Mouse (Mus musculus) kidney, embryonic 15.5 days (tissue): Measurements from ENCODE around the gene Spg20. TPM values are rescaled to one million over a fixed set of nuclear protein-coding genes. Genes with fewer than 3 reads are reported as not detected.

Source experiments
- ATAC-seq: fragments of 200-750 bp; cut with Nextera tagmentation; replicated peaks from 2 replicates; pipeline ENCODE4 v1.8.0; 2017; ENCODE audit warnings: moderate TSS enrichment; ENCODE audit not compliant: low FRiP score
- H3K27ac ChIP-seq: fragments of 300-500 bp; sonication (generic); 2 replicates; pipeline ENCODE4 v1.5.1; 2015; ENCODE audit warnings: mild to moderate bottlenecking, inconsistent platforms
- H3K27me3 ChIP-seq: fragments of 300-500 bp; sonication (generic); 2 replicates; pipeline ENCODE4 v1.6.1; 2015; ENCODE audit warnings: inconsistent platforms
- H3K36me3 ChIP-seq: fragments of 300-500 bp; sonication (generic); 2 replicates; pipeline ENCODE4 v1.6.1; 2015; ENCODE audit warnings: inconsistent platforms
- H3K4me1 ChIP-seq: fragments of 300-500 bp; sonication (generic); 2 replicates; pipeline ENCODE4 v1.6.1; 2015; ENCODE audit warnings: inconsistent platforms
- H3K4me2 ChIP-seq: fragments of 300-500 bp; sonication (generic); 2 replicates; pipeline ENCODE4 v1.6.1; 2015; ENCODE audit warnings: moderate library complexity, mild to moderate bottlenecking, inconsistent platforms
- H3K4me3 ChIP-seq: fragments of 300-500 bp; sonication (generic); replicated peaks from 2 replicates; pipeline ENCODE4 v1.5.1; 2015; ENCODE audit warnings: mild to moderate bottlenecking, inconsistent platforms
- H3K9ac ChIP-seq: fragments of 300-500 bp; sonication (generic); 2 replicates; pipeline ENCODE4 v1.6.1; 2015; ENCODE audit warnings: mild to moderate bottlenecking, inconsistent platforms
- H3K9me3 ChIP-seq: fragments of 300-500 bp; sonication (generic); replicated peaks from 2 replicates; pipeline ENCODE4 v1.6.1; 2016; ENCODE audit warnings: inconsistent platforms
- WGBS: fragments of 180-500 bp; shearing (Covaris S2); methylation state at CpG from one replicate; pipeline ENCODE4 v1.1.7; 2015; ENCODE audit warnings: mixed read lengths; 5-methylcytosine and 5-hydroxymethylcytosine counted together
- polyA plus RNA-seq: library from polyadenylated mRNA; unstranded; fragments of >200 nt; fragmentation: Nextera tagmentation; extraction: Ambion mirVana; gene quantifications from 2 replicates; pipeline ENCODE4 v1.2.1, GENCODE M21; 2015

The Spg20 gene
- 47.8 and 48.4 TPM in 2 replicates for polyA plus RNA-seq

DNA sequence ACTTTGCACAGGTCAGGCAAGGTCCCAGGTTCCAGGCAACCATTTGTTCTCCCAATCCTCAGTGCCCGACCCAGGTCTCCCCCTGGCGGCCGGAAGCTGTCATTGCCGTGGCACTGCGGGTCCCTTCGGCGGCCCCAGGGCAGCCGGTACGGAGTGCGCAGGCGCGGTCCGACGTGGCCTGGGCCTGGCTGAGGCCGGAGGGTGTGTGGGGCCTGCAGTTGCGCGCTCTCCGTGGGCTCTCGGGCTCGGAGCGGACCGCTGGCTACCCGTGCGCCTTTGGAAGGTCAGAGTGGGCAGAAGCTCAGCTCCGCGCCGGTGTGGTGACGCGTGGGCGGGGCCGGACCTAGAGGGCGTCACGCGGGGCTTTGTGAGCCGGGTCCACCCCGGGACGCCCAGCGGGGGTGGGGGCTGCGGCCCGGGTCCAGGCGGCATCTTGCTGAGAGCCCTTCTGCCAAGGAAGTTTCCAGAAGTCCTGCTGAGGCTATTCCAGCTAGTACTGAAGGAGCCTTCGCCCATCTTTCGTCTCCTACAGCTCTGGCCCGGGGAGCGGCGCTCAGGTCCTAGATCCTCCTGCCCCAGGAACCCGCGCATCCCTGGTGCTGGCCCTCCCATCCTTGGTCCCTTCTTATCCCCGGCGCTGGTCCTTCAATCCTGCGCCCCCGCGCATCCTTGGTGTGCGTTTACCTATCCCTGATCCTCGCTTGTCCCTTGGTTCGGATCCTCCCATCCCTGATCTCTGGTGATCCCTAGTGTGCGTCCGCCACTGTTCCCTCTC is at the start of gene Spg20:
Gene Spg20, plus strand, starts transcription at position 174 of the 775 bp plus-strand sequence.
- Histone ChIP-seq H3K4me3 (peak within 1 kb of the TSS; percentile 66), H3K4me2 (peak within 1 kb of the TSS; percentile 72), H3K9me3 (no peaks in the 10 kb centered on the region), H3K27ac (peak within 1 kb of the TSS; percentile 90), H3K36me3 (peaks cover 8% of the 10 kb centered on the region), H3K4me1 (peaks cover 17% of the 10 kb centered on the region), H3K9ac (peak within 1 kb of the TSS; percentile 79), H3K27me3 (no peaks in the 10 kb centered on the region)
- under 1% methylated on average over 58 of the region's 58 CpGs for WGBS
- peak; percentile 97 for ATAC-seq

DNA sequence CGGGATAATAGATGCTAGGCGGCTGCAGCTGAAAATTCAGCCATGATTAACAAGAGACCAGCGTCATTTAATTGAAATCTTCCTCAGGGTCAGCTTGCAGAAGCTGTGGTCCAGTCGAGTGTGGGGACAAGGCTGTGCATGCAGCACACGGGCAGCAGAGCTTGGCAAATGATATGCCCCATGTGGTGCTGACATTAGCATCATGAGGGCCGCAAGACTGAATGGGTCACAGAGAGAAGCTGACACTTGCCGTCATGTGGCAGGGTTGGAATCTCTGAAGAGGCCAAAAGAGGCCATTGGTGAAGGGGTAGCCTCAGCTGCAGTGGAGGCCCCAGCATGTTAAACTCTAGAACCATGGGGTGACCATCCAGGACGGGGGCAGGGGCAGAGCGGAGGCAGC is 49.3 kb upstream of the Spg20 start:
- H3K27me3 ChIP-seq, result peaks cover 14% of the 10 kb centered on the region
- WGBS, result 63% methylated on average over 9 of the region's 9 CpGs
- no peak overlapping the region for H3K4me2 ChIP-seq
- H3K4me3 ChIP-seq, result no peak overlapping the region
- H3K36me3 ChIP-seq, result no peaks in the 10 kb centered on the region
- no peaks in the 10 kb centered on the region for H3K4me1 ChIP-seq
- no peak overlapping the region for H3K9ac ChIP-seq
- H3K9me3 ChIP-seq, result no peaks in the 10 kb centered on the region
- H3K27ac ChIP-seq, result no peak overlapping the region
- no peak for ATAC-seq

DNA sequence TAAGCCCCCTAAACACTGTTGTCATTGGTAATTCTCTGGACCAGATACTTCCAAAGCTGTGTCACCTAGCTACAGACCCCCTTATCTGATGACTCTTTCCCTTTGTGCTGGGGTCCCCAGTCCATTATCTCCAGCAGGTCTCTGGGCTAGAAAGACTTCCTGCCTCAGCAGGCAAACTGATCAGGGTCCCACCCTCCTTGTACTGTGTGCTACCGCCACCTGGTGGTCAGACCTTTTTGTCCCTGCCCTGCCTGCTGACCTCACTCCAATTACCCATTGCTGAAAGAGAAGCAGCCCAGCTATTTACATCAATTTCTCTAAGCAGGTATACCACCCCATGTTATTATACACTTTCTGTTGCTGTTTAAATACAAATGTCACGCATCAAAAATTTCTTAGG is 47.5 kb upstream of the Spg20 start:
- peak; percentile 64 for ATAC-seq
- H3K4me2 ChIP-seq, result no peak overlapping the region

DNA sequence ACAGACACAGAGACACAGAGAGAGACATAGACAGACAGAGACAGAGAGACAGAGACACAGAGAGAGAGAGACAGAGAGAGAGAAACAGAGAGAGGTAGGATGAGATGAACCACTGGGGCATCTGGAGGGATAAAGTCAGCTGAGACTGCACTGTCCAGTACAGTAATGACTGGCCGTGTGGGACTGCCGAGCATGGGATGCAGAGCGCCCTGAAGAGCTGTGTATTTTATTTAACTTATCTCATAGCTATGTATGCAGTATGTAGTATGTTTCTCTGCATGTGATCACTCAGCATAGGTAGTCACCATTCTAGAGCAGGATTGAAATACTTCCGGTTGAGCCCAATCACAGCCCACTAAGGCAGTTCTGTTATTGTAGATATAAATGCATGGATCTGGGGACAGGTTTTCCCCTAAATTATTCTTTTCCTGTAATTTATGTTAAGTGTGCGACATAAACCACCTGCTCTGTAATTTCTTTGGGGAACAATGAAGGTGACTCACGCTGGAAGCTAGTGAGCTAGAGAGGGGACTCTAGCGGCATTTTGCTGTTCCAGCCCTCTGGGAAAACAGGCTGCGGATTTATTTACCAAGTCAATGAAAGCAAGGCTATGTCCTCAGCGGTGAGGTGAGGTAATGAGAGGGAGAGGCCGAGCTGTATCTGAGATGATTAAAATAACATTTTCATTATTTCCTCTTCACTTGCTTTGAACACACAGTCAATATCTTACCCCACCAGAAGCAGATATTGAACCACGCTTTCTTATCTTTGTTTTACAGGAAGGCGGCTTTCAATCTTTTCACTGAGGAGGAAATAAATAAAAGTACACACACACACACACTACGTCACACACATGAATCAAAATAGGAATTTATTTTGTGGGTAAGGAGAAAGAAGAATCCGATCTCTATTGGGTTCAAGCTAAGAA is 45.9 kb upstream of the Spg20 start:
- Histone ChIP-seq H3K27me3 (peaks cover 15% of the 10 kb centered on the region), H3K36me3 (no peaks in the 10 kb centered on the region), H3K9ac (no peak overlapping the region), H3K4me3 (no peak overlapping the region), H3K4me2 (no peak overlapping the region), H3K27ac (no peak overlapping the region), H3K9me3 (no peaks in the 10 kb centered on the region), H3K4me1 (no peaks in the 10 kb centered on the region)
- 52% methylated on average over 14 of the region's 14 CpGs for WGBS
- no peak for ATAC-seq

More for the DNA sequence above, 47.5 kb upstream of the Spg20 start:
- Histone ChIP-seq H3K27ac (no peak overlapping the region), H3K9ac (no peak overlapping the region), H3K4me3 (no peak overlapping the region), H3K4me1 (no peaks in the 10 kb centered on the region), H3K9me3 (no peaks in the 10 kb centered on the region), H3K36me3 (no peaks in the 10 kb centered on the region), H3K27me3 (peaks cover 15% of the 10 kb centered on the region)
- 19% methylated on average over 2 of the region's 2 CpGs for WGBS

DNA sequence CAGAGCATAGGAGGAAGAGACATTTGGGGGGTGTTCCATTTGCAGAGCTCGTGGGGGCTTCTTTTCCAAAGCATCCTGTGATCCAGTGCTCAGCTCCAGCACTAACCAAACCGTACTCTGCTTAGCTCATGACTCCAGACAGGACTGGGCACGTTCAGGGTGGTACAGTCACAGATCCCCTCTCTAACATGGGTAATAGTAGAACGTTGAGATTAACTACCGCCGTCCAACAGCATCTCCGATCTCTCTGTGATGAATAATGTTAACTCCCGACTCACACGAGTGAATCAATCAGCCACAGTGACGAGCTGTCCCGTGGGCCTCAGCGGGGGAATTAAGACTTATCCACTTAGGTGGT is 45.3 kb upstream of the Spg20 start:
- Histone ChIP-seq H3K4me3 (no peak overlapping the region), H3K9me3 (no peaks in the 10 kb centered on the region), H3K27ac (no peak overlapping the region), H3K9ac (no peak overlapping the region), H3K4me2 (no peak overlapping the region), H3K4me1 (no peaks in the 10 kb centered on the region), H3K36me3 (no peaks in the 10 kb centered on the region), H3K27me3 (peaks cover 15% of the 10 kb centered on the region)
- 52% methylated on average over 12 of the region's 12 CpGs for WGBS
- ATAC-seq, result no peak

DNA sequence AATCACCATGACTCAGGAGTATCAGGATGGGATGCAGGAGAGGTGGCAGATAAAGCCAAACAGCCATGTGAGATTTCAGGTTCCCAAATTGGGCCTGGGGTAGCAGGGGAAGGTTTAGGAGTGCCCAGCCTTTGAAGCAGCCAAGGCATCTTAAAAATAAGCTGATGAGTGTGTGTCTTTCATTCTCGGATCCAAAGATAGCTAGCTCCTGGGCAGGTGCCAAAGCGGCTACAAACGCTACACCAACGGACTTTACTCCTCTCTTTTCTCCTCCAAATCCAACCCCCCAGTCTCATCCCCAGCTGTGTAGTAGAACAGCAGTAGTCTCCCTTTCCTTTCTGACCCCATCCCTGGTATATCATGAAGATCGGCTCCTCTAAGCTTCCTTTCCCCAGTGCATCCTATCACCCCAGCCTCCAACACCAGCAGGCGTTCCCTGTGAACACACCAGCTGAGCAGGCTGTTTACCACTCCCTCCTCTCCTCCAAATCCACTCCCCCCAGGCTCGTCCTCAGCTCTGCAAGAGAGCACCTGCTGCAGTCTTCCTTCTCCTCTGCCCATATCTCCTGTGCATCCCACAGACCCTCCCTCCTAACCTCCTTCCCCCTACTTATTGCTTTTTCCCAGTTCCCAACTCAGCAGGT is 44.0 kb upstream of the Spg20 start:
- H3K9me3 ChIP-seq, result no peaks in the 10 kb centered on the region
- 40% methylated on average over 7 of the region's 7 CpGs for WGBS
- ATAC-seq, result no peak

DNA sequence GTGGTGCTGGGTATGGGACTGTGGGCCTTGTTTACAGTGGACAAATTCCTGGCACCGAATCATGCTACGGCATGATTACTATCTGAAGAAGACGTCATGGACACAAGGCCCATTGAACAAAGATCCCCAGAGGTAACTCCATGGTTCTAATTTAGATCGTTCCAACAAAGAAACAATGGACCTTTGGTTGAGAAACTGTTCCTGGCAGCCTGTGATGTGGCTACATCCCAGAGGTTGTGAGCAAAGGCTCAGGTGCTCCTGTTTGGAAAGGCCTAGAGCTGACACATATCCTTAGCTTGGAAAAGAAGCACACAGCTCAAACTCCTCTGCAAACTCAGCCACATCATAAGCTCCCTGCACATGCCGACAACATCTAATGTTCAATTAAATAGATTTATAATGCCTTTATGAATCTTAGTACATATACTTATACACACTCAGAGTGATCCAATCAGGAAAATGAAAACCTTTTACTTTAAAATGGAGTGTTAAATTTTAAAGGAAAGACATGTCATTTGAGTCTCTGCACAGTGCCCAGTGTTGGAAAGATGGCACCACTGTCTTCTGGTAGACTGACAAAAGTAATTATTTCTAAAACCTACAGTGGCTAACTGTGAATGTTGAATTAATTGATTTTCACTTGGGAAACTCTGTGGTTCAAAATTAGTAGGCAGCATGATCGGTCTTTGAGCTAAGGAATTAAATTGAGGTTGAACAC is 37.2 kb upstream of the Spg20 start:
- WGBS, result 85% methylated on average over 6 of the region's 6 CpGs
- Histone ChIP-seq H3K4me3 (no peak overlapping the region), H3K4me1 (no peaks in the 10 kb centered on the region)

More for the DNA sequence above, 44.0 kb upstream of the Spg20 start:
- H3K4me3 ChIP-seq, result no peak overlapping the region
- H3K27me3 ChIP-seq, result peaks cover 15% of the 10 kb centered on the region
- no peaks in the 10 kb centered on the region for H3K4me1 ChIP-seq
- H3K4me2 ChIP-seq, result no peak overlapping the region
- H3K27ac ChIP-seq, result no peak overlapping the region
- no peaks in the 10 kb centered on the region for H3K36me3 ChIP-seq
- H3K9ac ChIP-seq, result no peak overlapping the region

DNA sequence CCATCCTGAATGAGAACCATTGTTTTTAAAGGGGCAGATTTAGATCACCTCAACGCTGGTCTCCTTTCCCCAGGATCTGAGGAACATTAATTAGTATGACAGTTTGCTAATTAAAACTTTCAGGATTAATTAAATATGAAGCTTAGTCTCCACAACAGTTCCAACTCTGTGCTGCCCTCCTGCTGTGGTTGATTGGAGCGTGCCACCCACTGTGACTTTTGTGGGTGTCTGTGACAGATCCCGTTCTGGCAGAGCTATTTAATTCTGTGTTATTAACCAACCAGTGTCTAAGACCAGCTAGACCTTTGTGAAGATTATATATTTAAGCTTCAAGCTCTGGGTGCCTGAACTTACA is 36.6 kb upstream of the Spg20 start:
- WGBS, result 63% methylated on average over 3 of the region's 3 CpGs
- H3K9ac ChIP-seq, result no peak overlapping the region
- H3K36me3 ChIP-seq, result no peaks in the 10 kb centered on the region
- H3K4me3 ChIP-seq, result no peak overlapping the region
- ATAC-seq, result no peak
- H3K9me3 ChIP-seq, result no peaks in the 10 kb centered on the region
- no peaks in the 10 kb centered on the region for H3K4me1 ChIP-seq
- no peaks in the 10 kb centered on the region for H3K27me3 ChIP-seq
- no peak overlapping the region for H3K27ac ChIP-seq
- no peak overlapping the region for H3K4me2 ChIP-seq

More for the DNA sequence above, 37.2 kb upstream of the Spg20 start:
- H3K9ac ChIP-seq, result no peak overlapping the region
- no peaks in the 10 kb centered on the region for H3K36me3 ChIP-seq
- H3K27me3 ChIP-seq, result no peaks in the 10 kb centered on the region
- ATAC-seq, result no peak
- no peaks in the 10 kb centered on the region for H3K9me3 ChIP-seq
- no peak overlapping the region for H3K4me2 ChIP-seq
- H3K27ac ChIP-seq, result no peak overlapping the region

DNA sequence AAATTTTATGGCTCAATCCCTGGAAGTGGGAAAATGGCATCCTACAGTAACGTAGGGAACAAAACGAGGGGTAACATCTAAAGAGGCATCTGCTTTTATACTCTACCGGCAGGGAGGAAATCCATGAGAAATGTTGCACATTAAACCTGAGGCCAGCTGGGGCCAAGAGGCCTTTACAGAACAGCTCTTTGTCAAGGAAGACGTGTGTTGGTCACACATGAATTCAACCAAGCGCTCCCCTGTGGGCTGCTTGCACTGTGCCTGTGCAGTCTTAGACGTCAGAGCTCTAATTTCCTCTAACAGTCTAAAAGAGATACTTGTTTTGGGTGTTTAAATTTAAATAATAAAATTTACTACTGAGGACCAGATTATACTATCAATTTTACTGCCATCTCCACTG is 33.7 kb upstream of the Spg20 start:
- Histone ChIP-seq H3K4me2 (no peak overlapping the region), H3K27ac (no peak overlapping the region), H3K9ac (no peak overlapping the region), H3K36me3 (no peaks in the 10 kb centered on the region), H3K9me3 (no peaks in the 10 kb centered on the region), H3K4me3 (no peak overlapping the region), H3K4me1 (no peaks in the 10 kb centered on the region), H3K27me3 (no peaks in the 10 kb centered on the region)
- 32% methylated on average over 6 of the region's 6 CpGs for WGBS
- no peak for ATAC-seq

DNA sequence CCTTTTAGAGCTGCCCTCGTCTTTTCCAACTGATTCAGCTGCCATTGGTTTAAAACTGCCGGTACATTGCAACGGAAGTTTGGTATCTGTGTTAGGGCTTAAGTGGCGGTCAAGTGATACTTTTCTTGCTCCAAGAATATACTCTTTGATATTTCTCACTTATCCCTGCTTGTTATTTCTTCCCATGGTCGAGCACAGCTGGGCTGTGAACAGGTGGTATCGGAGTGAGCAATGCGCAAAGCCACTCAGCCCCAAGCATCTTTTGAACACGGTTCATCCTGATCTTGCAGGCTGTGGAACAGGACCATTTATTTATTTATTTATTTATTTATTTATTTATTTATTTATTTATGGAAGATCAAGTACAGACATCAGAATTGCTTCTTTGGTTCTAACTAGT is 32.3 kb upstream of the Spg20 start:
- ATAC-seq, result no peak
- Histone ChIP-seq H3K27ac (no peak overlapping the region), H3K36me3 (no peaks in the 10 kb centered on the region), H3K27me3 (no peaks in the 10 kb centered on the region), H3K9ac (no peak overlapping the region), H3K4me1 (no peaks in the 10 kb centered on the region), H3K4me2 (no peak overlapping the region), H3K9me3 (no peaks in the 10 kb centered on the region), H3K4me3 (no peak overlapping the region)
- WGBS, result 79% methylated on average over 8 of the region's 8 CpGs

DNA sequence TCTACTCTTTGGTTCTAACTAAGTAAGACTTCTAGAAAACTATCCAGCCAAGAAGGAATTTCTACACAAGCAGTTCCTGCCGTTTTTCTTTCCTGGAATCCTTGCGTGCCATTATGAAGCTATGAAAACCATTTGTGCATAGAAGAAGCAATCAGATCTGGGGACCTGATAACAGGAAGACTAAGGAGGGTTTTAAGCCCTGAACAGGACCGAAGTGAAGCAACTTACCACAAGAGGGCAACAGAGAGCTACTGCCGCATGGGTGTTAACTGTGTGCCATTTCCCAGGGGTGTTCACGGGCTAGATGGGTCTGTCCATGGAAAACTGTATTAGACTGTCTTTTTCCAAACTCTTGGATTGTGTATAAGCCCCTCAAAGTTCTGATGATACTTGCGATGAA is 31.9 kb upstream of the Spg20 start:
- Histone ChIP-seq H3K4me2 (no peak overlapping the region), H3K36me3 (no peaks in the 10 kb centered on the region), H3K4me1 (no peaks in the 10 kb centered on the region), H3K27ac (no peak overlapping the region), H3K9me3 (no peaks in the 10 kb centered on the region), H3K27me3 (no peaks in the 10 kb centered on the region), H3K9ac (no peak overlapping the region), H3K4me3 (no peak overlapping the region)
- peak; percentile 90 for ATAC-seq
- WGBS, result 14% methylated on average over 6 of the region's 6 CpGs
